Comparison of ENCODE assay signal across 26 mouse cellular contexts in the genomic region with DNA sequence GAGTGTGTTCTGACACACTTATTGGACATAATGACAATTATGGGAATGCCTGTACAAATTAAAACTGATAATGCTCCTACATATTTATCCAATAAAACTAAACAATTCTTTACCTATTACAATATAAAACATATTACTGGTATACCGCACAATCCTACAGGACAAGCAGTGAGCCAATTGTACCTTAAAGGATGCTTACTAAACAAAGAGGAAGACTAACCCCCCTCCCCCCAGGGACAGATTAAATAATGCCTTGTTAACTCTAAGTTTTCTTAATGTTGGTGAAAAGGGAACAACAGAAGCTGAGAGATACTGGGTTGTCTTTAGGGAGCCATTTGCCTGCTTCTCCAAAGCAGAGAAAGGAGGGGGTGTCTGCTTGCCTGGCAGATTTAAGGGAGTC. TPM values are rescaled to one million over a fixed set of nuclear protein-coding genes. Genes with fewer than 3 reads are reported as not detected.
"Had no signal": no experiment of that assay in that cellular context is flagged by ENCODE, and none has a peak within 500 bp of the region (broad histone marks: within the 10 kb centered on the region; RNA-seq: fewer than 3 reads in every experiment).

No protein-coding gene starts in this region.

- H3K27me3 ChIP-seq: heart, embryonic 12.5 days; kidney, embryonic 15.5 days; limb, embryonic 13.5 days; limb, embryonic 15.5 days had no signal

- H3K9ac ChIP-seq: forebrain, postnatal 0 days; heart, embryonic 12.5 days; hindbrain, embryonic 14.5 days; kidney, embryonic 15.5 days; limb, embryonic 13.5 days; limb, embryonic 15.5 days had no signal

- ATAC-seq: forebrain, postnatal 0 days; intestine, embryonic 16.5 days had no signal

- H3K4me2 ChIP-seq: heart, embryonic 12.5 days; hindbrain, embryonic 14.5 days; kidney, embryonic 15.5 days; limb, embryonic 13.5 days; limb, embryonic 15.5 days had no signal

- H3K9me3 ChIP-seq: heart, embryonic 10.5 days; kidney, embryonic 15.5 days; limb, embryonic 15.5 days had no signal

- H3K36me3 ChIP-seq: heart, embryonic 10.5 days; heart, embryonic 12.5 days; kidney, embryonic 15.5 days; limb, embryonic 13.5 days; limb, embryonic 15.5 days had no signal

- H3K27ac ChIP-seq: heart, embryonic 10.5 days; hindbrain, embryonic 14.5 days; kidney, embryonic 15.5 days; kidney, postnatal 0 days; limb, embryonic 13.5 days; limb, embryonic 15.5 days had no signal

- DNase-seq: forebrain, postnatal 0 days; gastrocnemius, postnatal 14 days; gastrocnemius, postnatal 36 days; heart, adult 18-20 months; heart, postnatal 14 days; heart, postnatal 36 days; kidney, adult 11 months; kidney, adult 2 months; kidney, adult 9 months; kidney, postnatal 14 days; kidney, postnatal 36 days; layer of hippocampus, adult 9-11 months; layer of hippocampus, postnatal 36 days; left cerebral cortex, postnatal 4 days had no signal

- H3K4me3 ChIP-seq: heart, embryonic 10.5 days; heart, embryonic 12.5 days; kidney, embryonic 15.5 days; limb, embryonic 13.5 days; limb, embryonic 15.5 days had no signal

- H3K4me1 ChIP-seq: heart, embryonic 10.5 days; heart, embryonic 12.5 days; limb, embryonic 13.5 days had no signal

RNA-seq across cellular contexts. Expression of a gene that starts 38.1 kb away (rescaled TPM):
- total RNA-seq: gastrocnemius, adult 18-20 months; gastrocnemius, adult 8-10 months; gastrocnemius, postnatal 36 days; heart, adult 8-10 months; heart, postnatal 36 days; left cerebral cortex, adult 18-20 months had no signal
